Mouse (Mus musculus): ENCODE data around the gene Tstd2.

- TF ChIP-seq CTCF (IDR thresholded peaks at IDR 0.05 in 2 of 3, conservative IDR thresholded peaks at IDR 0.05 in 1 of 3; ENCODE audit: control insufficient read depth in 1 of 3, insufficient read depth in 1 of 3, low read depth in 2 of 3, low read length in 3 of 3, poor library complexity in 1 of 3, severe bottlenecking in 1 of 3) = no peak
- TF ChIP-seq MAZ (IDR thresholded peaks at IDR 0.05; ENCODE audit: low read depth, low read length) = no peak
- no peak for TF ChIP-seq EP300 (IDR thresholded peaks at IDR 0.05; ENCODE audit: low read depth in 1 of 2, low read length in 2 of 2)
- TF ChIP-seq MAX (IDR thresholded peaks at IDR 0.05; ENCODE audit: low read length) = no peak
- no peak for TF ChIP-seq TAL1 (IDR thresholded peaks at IDR 0.05; ENCODE audit: low read length)
- TF ChIP-seq POLR2AphosphoS2 (IDR thresholded peaks at IDR 0.05; ENCODE audit: low read length) = no peak
- no peak for TF ChIP-seq USF1 (IDR thresholded peaks at IDR 0.05; ENCODE audit: low read depth, low read length)
- no peak for TF ChIP-seq MEF2A (IDR thresholded peaks at IDR 0.05; ENCODE audit: extremely low read depth, insufficient replicate concordance, low read depth, low read length, poor library complexity, severe bottlenecking)
Measured at GRCm38 (mm10) chr4:46068060-46068459, 70.4 kb downstream of the Tstd2 start.

Measured in MEL (cell line).